Mouse (Mus musculus): ENCODE results near the gene BC052040.

BC052040 gene

DNA sequence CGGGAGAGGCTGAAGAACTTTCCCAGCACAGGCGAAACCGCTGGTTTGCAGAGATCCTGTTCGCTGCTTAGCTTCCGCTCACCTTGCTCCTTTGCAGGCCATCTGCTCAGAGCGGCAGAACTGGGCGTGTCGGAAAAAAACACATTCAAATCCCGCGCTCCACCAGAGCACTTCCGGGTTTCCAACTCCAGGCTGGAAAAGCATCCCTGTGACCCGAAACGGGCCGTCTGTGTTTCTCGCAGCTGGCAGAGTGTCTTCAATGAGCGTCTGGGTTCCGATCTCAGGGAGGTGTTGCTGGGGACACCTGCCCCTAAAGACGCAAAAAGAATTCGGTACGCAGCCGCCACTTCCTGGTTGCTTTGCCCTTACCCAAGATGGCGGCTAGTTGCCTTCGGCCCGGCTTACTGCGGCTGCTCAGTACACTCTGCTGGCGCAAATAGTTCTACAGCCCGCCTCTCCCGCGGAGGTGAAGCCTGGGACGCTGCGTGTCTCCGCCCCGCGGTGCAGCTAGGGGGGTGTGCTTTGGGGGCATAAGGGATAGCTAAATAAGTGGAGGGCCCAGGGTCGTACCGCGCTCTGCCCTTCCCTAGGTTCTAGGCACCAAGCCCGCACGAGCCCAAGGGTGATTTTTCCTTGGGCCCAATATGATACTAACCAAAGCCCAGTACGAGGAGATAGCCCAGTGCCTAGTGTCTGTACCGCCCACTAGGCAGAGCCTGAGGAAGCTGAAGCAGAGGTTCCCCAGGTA is at the start of gene BC052040:
BC052040 (plus strand) TSS at position 476 of the 748 bp plus-strand sequence.
- peak; percentile 76 to 86 for DNase-seq (ENCODE audit: low spot score in 2 of 2)

DNA sequence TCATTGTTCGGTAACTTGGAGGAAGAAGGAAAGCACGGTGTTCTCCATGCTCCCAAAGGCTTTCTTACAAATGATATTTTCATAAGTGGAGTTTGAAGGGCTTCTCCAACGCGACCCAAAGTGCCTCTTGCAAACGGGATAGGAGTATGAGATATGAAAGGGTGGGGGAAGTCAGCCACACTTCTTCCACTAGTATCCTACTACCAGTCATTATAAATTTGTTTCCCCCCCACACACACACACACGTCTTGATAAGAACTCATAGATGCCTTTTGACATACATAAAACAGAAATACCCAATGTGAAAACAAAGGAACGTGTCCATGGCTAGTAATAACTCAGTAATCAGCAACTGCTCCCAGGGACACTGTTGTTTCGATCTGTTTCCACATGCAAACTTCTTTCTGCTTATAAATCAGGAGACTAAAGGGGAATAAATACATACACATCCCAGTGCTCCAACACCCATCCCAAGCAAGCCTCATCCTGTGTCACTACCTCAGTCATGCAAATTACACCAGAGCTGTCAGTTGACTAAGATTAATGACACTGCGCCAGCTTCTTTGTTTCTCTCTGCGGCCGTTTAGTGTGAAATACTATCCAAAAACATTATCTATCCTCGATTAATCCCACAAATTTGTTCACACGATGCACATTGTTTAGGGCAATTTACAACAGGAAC is 43.4 kb upstream of the BC052040 start:
- DNase-seq (ENCODE audit: low spot score in 2 of 2) = no peak

DNA sequence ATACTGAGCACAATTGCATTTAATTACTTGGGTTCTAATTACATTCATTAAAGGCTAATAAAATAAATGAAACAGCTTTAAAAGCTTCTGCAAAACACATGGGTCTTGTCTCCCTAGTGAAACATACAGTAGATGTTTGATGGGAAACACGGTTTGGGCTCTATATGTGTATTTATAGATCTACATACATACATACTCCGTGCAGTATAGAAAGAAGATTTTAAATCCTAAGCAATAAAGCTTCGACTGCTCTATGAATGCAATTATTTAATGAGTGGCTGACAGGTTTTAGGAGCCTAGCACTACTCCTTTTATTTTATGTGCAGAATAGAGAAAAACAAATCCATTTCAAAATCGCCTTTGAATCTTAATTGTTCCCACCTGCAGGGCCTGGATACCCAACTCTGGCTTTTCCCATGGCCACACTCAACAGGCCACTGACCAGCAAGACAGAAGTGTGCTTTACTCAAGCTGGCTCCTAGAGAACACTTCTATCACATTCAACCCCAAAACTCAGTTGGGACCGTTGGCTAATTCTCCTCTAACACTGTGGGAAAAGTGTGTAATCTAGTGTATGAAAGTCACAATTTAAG is 42.7 kb upstream of the BC052040 start:
- DNase-seq (ENCODE audit: low spot score in 2 of 2) = no peak

DNA sequence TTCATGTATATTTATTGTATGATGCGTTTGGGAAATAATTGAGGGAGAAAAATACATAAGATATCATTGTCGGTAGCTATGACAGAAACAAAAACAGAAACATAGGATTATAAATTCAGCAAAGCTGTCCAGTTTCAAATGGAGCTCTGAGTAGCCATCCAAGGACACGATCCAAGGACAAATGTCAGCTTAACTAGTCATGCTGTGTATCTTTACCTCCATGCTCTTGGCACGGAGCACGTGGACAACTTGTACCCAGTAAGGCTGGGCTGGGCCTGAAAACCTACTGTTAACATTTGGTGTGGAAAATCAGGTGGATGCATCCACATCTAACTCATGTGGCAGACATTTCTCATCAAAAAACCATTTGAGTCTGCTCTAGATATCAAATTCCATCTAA is 41.8 kb upstream of the BC052040 start:
- DNase-seq (ENCODE audit: low spot score in 2 of 2) = no peak

DNA sequence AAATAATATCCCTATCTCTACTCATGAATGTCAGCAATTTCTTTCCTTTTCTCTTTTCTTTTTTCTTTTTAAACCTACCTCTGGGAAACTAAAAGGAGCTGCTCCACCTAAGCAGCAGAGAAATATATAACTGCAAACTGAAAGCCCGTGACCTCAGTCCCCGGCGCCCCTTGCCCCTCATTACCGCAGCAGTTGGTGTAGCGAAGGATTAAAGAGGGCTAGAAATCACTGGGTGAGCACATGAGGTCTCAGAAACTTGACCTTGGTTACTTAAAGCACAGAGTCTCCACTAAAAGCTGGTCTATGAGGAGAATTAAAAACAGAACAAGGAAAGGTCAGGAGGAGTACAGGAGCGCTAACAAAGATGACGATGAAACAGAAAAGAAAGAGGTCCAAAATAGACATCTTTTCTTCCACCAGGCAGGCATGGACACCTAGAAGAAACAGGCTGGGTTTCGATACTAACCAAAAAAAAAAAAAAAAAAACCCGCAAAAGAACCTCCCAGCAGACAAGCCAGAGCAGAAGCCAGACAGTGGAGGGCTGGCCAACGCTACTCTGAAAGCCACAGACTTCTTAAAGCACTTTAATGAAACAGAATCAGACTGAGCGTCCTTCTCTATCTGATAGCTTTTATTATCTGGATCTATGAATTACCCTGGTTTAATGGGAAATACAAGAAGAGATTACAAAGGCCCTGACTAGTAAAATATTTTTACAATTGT is 39.0 kb upstream of the BC052040 start:
- no peak for DNase-seq (ENCODE audit: low spot score in 2 of 2)

DNA sequence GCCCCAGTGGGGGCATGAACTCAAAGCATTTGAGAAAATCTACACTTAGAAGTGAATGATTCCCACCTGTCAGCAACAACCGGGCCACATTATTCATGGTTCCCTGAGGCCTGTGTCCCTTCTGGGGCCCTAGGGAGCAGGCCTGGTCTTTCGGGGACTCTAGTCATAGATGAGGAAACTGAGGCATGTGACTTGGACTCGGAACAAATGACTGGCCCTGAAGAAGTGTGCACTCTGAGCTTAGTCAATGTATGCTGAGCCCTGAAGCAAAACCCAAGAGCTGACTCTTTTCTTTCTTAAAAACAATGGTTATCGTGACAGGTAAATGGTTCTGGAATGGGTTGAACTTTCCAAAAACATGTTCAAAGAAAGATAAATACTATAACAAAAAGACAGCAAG is 38.3 kb upstream of the BC052040 start:
- DNase-seq (ENCODE audit: low spot score in 2 of 2) = no peak

DNA sequence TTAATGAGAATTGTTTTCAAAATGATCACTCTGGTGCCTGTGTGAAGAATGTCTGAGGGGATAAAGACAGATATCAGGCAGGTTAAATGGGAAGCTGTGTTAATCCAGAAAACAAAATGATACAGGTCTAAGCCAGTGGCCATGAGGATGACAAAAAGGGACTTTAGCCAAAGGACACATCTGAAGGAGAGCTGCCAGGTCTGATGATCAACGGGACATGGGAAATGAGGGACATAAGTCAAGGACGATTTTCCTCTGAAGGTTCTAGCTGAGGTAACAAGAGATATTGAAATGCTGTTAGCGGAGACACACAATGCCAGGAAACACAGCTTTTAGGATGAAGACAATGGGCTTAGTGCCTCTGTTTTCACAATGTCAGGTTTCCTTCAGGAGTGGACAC is 29.6 kb upstream of the BC052040 start:
- DNase-seq (ENCODE audit: low spot score in 2 of 2) = no peak

DNA sequence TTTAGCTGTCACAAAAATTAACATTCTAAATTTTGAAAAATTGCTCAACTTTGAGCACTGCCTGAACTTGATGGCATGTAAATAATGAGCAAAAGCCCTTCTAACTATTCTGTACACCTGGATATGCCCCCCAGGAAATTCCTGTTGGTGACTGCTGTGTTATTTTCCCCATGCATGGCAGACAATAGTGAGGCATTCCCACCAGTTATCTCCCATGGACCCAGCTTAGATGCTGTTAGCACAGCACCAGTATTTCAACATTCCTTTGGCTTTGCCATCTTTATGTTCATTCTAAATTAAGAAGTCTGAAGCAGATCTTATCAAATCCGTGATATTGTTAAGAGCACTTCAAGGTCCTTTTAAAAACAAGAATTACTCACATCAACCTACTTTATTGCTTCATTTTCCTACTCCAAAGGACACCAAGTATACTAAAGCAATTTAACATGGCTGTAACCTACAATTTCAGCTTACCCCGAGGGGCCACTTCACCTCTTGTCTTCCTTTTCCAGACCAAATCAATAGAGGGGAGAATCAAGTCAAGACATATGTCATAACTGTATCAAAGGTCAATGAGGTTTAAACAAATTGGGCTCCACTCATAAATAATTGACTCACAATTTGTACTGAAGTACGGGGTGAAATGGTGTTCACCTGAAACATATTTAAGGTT is 19.2 kb upstream of the BC052040 start:
- no peak for DNase-seq (ENCODE audit: low spot score in 2 of 2)

DNA sequence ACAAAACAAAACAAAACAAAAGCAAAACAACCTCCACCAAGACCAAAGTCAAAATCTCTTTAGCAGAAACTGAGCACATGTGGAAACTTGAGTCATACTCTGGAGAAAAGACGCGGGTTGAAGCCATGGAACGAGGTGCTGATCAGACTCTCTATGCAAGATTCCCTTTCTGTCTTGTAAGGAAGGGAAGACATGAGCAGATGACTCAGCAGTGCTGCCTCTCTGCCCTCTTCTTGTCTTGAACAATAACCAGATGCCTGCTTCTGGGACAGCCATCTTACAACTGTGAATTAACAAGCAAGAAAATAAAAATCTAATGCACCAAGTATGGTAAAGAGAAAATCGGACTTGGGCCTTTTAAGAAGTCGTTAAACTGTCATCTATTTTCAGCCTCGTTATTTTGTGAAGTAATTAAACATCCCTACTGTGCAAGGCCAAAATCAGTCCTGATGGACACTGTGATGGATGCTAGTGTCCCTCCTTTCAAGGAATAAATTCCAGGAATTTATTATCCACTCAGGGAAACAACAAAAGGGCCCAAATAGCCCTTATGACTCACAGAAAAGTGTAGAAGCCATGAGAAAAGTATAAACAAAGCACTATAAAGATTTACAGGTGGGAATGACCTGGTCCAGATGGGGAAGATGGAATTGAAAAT is 18.0 kb upstream of the BC052040 start:
- no peak for DNase-seq (ENCODE audit: low spot score in 2 of 2)

DNA sequence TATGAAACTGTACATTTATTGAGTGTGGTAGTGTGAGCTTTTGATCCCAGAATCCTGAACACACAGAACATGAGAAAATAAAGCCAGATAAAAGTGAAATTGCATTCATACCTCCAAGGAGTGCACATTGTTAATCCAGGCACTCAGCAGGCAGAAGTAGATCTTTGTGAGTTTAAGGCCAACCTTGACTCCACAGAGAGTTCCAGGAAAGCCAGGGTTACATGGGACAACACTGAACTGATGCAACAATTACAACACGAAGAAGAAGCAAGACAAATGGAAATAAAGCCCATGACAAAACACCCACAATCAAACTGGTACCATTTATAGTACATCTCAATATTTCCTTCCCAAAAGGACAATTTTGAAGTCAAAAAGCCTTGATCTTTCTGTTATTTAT is 9.5 kb upstream of the BC052040 start:
- DNase-seq (ENCODE audit: low spot score in 2 of 2) = no peak

DNA sequence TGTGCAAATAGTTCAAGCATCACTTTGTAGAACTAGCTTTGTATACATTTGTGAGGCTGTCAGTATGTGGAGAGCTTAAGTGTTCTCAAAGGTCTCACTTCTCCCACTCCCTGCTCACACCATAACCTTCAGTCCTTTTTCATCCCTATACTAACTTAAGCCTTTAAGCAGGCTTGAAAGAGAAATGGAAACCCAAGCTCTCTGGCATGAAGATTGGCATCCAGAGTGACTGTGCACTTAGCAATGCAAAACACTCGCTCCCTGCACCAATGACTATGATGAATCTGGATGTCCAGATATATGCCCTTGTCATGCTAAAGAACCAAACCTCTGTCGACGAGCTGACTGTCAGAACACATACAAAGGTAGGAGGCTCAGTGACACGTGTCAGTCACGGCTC is 6.7 kb upstream of the BC052040 start:
- DNase-seq (ENCODE audit: low spot score in 2 of 2) = no peak

DNA sequence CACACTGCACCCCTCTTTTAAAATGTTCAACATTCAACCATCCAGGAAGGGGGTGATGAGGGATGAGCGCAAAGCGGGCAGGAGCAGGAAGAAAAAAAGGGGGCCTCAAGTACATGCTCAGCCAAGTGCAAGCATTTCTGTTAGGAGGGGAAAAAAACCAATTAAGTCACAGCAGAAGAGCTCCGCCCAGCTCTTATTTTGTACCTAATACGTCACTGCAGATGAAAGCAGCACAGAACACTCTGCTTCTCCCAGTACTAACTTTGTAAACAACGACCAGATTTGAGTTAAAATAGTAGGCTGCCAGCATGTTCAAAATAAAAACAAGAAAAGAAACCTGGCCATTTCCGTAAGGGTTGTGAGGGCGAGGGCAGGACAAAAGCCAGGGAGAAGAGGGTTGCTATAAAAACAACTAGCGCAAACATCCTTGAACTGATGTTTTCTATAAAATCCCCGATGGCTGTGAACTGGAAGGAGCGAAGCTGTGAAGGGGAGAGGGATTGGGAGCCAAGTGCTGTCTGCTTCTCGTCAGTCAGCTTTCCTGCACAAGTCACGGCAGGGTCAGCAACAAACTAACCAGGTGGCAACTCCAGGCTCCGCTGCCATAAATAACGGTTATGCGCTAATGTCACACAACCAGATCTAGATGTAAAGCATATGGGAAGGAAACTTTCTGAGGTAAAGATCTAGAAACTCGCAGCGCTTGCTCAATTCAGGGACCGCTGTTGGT is 2.2 kb upstream of the BC052040 start:
- DNase-seq (ENCODE audit: low spot score in 2 of 2) = no peak

DNA sequence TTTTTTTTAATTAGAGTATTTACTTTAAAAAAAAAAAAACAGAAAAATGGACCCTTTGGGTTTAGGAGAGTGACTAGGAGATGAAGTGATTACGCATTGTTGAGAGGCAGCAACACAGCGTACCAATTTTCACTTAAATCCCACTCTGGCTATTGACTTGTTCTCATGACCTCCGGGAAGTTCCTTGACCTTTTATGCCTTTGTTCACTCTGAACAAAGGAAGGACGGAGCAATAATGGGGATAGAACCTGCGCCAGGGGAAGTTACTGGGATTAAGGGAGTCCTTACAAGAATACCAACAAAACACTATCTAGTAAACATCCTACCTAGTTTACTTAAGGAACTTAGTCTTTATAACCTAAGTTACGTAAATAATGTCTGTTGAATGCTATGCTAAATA is 1.5 kb upstream of the BC052040 start:
- DNase-seq (ENCODE audit: low spot score in 2 of 2) = no peak

DNA sequence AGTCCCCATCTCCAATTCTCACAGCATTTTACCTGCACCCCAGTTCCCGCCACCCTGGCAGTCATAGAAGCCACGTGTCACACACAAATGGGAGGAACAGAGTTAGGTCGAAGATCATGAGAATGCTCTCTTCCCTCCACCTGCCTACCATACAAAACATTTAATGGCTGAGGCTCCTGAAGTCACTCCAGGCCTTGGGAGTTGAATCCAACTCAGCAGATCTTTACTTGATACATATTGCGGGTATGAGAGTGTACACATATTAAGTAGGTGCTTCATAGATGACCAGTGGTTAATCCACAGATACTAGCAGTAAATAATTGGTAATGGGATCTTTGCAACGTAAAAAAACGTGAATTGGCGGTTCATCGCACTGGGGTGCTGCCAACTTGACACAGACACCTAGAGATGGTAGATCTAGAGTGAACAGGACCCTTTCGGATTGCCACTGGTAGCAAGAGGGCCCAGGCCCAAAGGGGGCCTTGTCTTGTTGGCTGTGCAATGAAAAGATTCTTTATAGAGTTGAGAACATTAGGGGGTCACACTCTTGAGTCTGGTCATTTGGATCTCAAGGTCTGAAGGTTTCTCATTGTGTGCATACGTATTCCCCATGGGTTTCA is 583 bp downstream of the BC052040 start:
- no peak for DNase-seq (ENCODE audit: low spot score in 2 of 2)

DNA sequence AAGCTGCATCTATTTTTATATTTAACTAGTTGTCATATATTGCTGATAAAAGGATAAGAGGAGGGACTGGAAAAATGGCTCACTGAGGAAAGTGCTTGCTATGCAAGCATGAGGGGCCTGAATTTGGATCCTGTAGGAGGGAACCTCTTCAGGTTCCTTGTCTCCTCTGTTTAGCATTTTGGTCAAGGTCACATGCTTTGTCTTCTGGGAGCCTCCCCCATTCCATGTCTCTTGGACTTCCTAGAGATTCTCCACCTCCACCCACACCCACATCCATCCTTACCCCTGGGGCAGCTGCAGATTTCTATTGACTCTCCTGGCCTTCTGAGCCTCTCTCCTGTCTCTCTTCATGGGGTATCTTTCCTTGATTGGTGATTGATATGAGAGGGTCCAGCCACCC is 2.3 kb downstream of the BC052040 start:
- no peak for DNase-seq (ENCODE audit: low spot score in 2 of 2)

DNA sequence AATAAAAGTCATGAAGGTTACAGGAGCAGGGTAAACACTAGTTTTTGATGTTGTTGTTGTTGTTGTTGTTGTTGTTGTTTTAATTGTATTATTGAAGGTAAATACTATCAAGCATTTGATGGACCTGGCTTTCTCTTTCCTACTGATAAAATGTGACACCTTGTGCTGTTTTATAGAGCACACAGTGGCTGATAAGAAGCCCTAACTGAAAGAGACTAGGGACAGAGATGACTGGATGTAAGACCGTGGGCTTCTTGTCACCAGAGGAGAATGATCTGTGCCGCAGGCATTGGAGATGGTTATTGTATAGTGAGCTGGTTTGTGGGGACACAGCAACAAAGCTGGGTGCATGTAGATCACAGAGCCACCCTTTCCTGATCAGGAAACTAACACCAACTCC is 9.1 kb downstream of the BC052040 start:
- no peak for DNase-seq (ENCODE audit: low spot score in 2 of 2)

DNA sequence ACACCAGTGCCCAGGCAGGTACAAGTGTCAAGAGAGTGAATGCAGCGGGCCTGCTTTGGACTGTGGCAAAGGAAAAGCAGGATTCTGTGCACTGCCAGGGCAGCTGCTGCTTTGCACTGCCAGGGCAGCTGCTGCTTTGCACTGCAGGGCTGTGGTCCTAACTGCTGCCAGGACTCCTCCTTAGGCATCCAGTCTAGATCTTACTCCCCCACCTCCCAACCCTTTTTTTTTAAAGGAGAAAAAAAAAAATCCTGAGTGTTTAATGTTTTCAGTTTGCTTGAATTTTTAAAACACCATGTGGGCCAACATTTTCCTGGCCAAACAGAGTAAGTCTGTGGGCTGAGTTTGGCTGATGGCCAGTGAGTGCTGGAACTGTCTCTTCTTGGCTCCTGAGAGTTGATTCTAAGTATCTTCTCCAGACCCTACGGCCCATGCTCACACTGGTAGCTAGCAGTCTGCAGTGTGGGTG is 11.2 kb downstream of the BC052040 start:
- DNase-seq (ENCODE audit: low spot score in 2 of 2) = peak; percentile 25 to 31

DNA sequence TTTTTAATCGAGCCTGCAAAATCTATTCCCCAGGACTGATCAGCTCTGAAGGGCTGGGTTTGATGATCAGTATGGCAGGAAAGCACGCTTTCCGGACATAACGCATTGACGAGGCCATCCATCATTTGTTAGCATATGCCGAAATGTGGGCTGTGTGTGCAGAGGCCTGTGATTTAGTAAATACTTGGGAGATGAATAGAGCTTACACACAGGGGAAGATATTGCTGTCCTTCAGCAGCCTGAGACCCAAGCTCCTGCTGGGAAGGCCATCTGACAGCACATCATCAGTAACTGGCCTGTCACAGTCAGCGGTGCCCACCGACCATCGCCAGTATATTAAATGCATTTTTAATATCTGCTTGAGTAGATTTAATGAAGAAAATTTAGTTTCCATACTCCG is 15.5 kb downstream of the BC052040 start:
- DNase-seq (ENCODE audit: low spot score in 2 of 2) = no peak

DNA sequence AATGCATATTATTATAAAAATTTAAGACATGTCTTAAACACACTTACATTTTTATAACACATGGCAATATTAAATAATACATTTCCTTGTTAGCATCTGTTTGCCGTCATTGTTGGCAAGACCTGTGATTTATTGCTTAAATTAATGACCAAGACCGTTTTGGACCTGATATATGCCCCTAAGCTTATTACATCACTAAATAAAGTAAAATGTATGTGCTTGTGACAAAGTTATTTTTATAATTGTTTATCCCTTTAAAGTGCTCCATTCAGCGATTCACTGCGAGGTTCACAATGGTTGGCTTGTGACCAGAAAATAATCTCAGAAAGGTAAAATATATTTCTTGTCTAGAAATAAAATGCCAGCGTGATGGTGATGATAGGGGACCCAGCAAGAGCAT is 16.8 kb downstream of the BC052040 start:
- no peak for DNase-seq (ENCODE audit: low spot score in 2 of 2)

DNA sequence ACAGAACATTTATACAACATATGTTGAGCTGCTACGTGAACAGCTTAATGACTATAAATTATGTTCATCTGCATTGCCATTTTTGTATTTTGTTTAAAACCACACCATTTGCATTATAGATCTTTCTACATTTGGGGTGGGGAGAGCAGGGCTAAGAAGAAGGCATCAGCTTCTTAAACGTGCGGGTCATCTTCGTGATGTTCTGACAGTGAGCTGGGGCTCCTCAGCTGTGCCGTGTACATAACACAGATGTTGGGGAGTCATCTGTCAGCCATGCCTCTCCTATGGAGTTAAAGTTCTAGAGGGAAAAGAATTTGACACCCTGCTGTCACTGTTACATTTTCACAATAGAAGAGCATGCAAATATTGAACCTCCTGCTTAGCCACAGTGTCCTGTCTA is 19.2 kb downstream of the BC052040 start:
- DNase-seq (ENCODE audit: low spot score in 2 of 2) = no peak

Measured in frontal cortex, postnatal 10 days (tissue).